In genomic region chr5:50119860-50120259, GRCm38 (mm10) we compare ENCODE assay signal across 13 mouse cellular contexts.
"Had no signal": no experiment of that assay in that cellular context is flagged by ENCODE, and none has a peak within 500 bp of the region (broad histone marks: within the 10 kb centered on the region; RNA-seq: fewer than 3 reads in every experiment).

No protein-coding gene starts in this region.

- H3K9me3 ChIP-seq: kidney, embryonic 15.5 days had no signal

- H3K27me3 ChIP-seq: kidney, embryonic 15.5 days had no signal

- H3K27ac ChIP-seq: kidney, embryonic 15.5 days had no signal

- ATAC-seq: intestine, postnatal 0 days had no signal

- H3K4me3 ChIP-seq: kidney, embryonic 15.5 days had no signal

- H3K4me2 ChIP-seq: kidney, embryonic 15.5 days; midbrain, embryonic 11.5 days had no signal

- DNase-seq: kidney, adult 2 months; kidney, postnatal 10 days; kidney, postnatal 4 days; lung, adult 2 months; lung, postnatal 14 days; lung, postnatal 4 days; midbrain, embryonic 14.5 days; thymus, adult 2 months; thymus, postnatal 14 days; thymus, postnatal 4 days had no signal

- H3K36me3 ChIP-seq: kidney, embryonic 15.5 days had no signal

- H3K9ac ChIP-seq: kidney, embryonic 15.5 days had no signal

- H3K4me1 ChIP-seq: kidney, embryonic 15.5 days had no signal
